Mouse (Mus musculus) intestine, embryonic 14.5 days (tissue): Measurements from ENCODE around the gene Ykt6. TPM values are rescaled to one million over a fixed set of nuclear protein-coding genes. Genes with fewer than 3 reads are reported as not detected.
"Not testable (repeated sequence)": the region's sequence is repeated elsewhere in the genome, so short reads cannot be mapped to it uniquely, and the experiment has no call there.

Experiments
- ATAC-seq: fragments of 200-750 bp; cut with Nextera tagmentation; replicated peaks from 2 replicates; pipeline ENCODE4 v1.8.0; 2017; ENCODE audit warnings: low read depth, moderate number of reproducible peaks, moderate TSS enrichment, moderate library complexity; ENCODE audit not compliant: low FRiP score, low TSS enrichment
- DNase-seq: peaks from one replicate; pipeline ENCODE4 v3.0.0-alpha.2; 2018; ENCODE audit warnings: low spot score
- H3K27ac ChIP-seq: fragments of 300-500 bp; sonication (generic); 2 replicates; pipeline ENCODE4 v1.5.1; 2014; ENCODE audit warnings: low read depth, mild to moderate bottlenecking, control low read depth
- H3K27me3 ChIP-seq: fragments of 300-500 bp; sonication (generic); replicated peaks from 2 replicates; pipeline ENCODE4 v1.6.1; 2014; ENCODE audit warnings: low read length, control low read depth; ENCODE audit not compliant: control insufficient read depth, insufficient read depth
- H3K36me3 ChIP-seq: fragments of 300-500 bp; sonication (generic); 2 replicates; pipeline ENCODE4 v1.6.1; 2014; ENCODE audit warnings: low read length, control low read depth; ENCODE audit not compliant: control insufficient read depth, insufficient read depth
- H3K4me1 ChIP-seq: fragments of 300-500 bp; sonication (generic); replicated peaks from 2 replicates; pipeline ENCODE4 v1.6.1; 2014; ENCODE audit warnings: low read length, control low read depth, mixed read lengths; ENCODE audit not compliant: control insufficient read depth, insufficient read depth
- H3K4me2 ChIP-seq: fragments of 300-500 bp; sonication (generic); 2 replicates; pipeline ENCODE4 v1.6.1; 2014; ENCODE audit warnings: low read length
- H3K4me3 ChIP-seq: fragments of 300-500 bp; sonication (generic); 2 replicates; pipeline ENCODE4 v1.5.1; 2014; ENCODE audit warnings: low read depth, low read length, control low read depth, mixed read lengths
- H3K9ac ChIP-seq: fragments of 300-500 bp; sonication (generic); 2 replicates; pipeline ENCODE4 v1.6.1; 2014; ENCODE audit warnings: mild to moderate bottlenecking, low read length
- H3K9me3 ChIP-seq: fragments of 300-500 bp; sonication (generic); 2 replicates; pipeline ENCODE4 v1.6.1; 2016; ENCODE audit warnings: low read length, control low read depth; ENCODE audit not compliant: control insufficient read depth
- WGBS: fragments of 180-500 bp; shearing (Covaris S2); extraction: QIAGEN DNeasy Blood & Tissue Kit; methylation state at CpG from one replicate; pipeline ENCODE4 v1.1.7; 2014; 5-methylcytosine and 5-hydroxymethylcytosine counted together
- polyA plus RNA-seq: library from polyadenylated mRNA; unstranded; fragments of >200 nt; fragmentation: Nextera tagmentation; extraction: Ambion mirVana; gene quantifications from 2 replicates; pipeline ENCODE4 v1.2.1, GENCODE M21; 2014

The Ykt6 gene
- polyA plus RNA-seq, 1 experiment from 2014 or later, result 23.0 TPM

DNA sequence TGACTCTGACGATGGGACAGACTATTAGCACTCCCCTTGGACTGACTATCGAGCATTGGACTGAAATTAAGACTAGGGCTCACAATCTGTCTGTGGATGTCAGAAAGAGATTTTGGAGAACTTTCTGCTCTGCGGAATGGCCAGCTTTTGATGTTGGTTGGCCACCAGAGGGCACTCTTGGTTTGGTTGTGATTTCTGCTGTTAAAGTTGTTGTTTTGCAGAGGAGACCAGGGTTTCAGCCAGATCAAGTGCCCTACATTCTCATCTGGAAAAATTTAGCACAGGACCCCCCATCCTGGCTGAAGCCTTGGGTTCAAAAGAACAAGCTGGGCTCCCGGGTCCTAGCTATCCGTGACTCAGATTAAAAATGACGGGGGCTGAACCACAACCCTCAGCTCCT is 23.5 kb upstream of the Ykt6 start:
- not testable (repeated sequence) for H3K4me2 ChIP-seq, H3K9me3 ChIP-seq, H3K27me3 ChIP-seq, DNase-seq, H3K4me3 ChIP-seq, H3K36me3 ChIP-seq, H3K4me1 ChIP-seq, ATAC-seq, H3K27ac ChIP-seq, H3K9ac ChIP-seq
- WGBS, result 91% methylated on average over 6 of the region's 6 CpGs

DNA sequence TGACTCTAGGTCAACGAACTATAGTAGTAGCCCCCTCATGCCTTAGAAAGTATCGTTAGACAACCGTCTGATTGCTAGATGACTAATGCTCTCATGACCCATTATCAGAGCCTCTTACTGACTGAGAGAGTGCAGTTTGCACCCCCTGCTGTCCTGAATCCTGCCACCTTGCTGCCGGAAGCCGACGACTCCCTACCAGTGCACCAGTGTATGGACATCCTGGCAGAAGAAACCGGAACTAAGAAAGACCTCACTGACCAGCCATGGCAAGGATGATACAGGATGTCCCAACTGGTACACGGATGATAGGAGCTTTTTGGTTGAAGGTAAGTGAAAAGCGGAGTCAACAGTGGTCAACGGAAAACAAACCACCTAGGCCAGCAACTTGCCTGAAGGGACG is 21.0 kb upstream of the Ykt6 start:
- not testable (repeated sequence) for H3K36me3 ChIP-seq, H3K9me3 ChIP-seq, H3K4me3 ChIP-seq, H3K27me3 ChIP-seq, H3K9ac ChIP-seq, H3K4me1 ChIP-seq, H3K4me2 ChIP-seq, ATAC-seq, H3K27ac ChIP-seq
- DNase-seq, result peak; percentile 23
- 95% methylated on average over 11 of the region's 11 CpGs for WGBS

- H3K4me1 ChIP-seq, result peaks cover 2% of the 10 kb centered on the region; the same call in 1 of the 2 replicates
- H3K4me3 ChIP-seq, result no peak overlapping the region
- H3K36me3 ChIP-seq, result no peaks in the 10 kb centered on the region
- H3K9ac ChIP-seq, result no peak overlapping the region
- H3K27ac ChIP-seq, result no peak overlapping the region
- ATAC-seq (no peak), DNase-seq (peak; percentile 9)
- 74% methylated on average over 6 of the region's 6 CpGs for WGBS
- no peak overlapping the region for H3K4me2 ChIP-seq
- H3K27me3 ChIP-seq, result no peaks in the 10 kb centered on the region
- no peaks in the 10 kb centered on the region for H3K9me3 ChIP-seq
Observed at GRCm38 (mm10) chr11:5942966-5943365, 12.5 kb upstream of the Ykt6 start.

GRCm38 (mm10) chr11:5945096-5945495 is 10.4 kb upstream of the Ykt6 start:
- Histone ChIP-seq H3K27ac (no peak overlapping the region), H3K4me1 (peaks cover 6% of the 10 kb centered on the region; the same call in 1 of the 2 replicates), H3K9ac (no peak overlapping the region), H3K9me3 (no peaks in the 10 kb centered on the region), H3K4me3 (no peak overlapping the region), H3K36me3 (no peaks in the 10 kb centered on the region), H3K4me2 (no peak overlapping the region), H3K27me3 (no peaks in the 10 kb centered on the region)
- DNase-seq, result peak; percentile 43
- ATAC-seq, result no peak
- 62% methylated on average over 2 of the region's 2 CpGs for WGBS

GRCm38 (mm10) chr11:5947796-5948195 is 7.7 kb upstream of the Ykt6 start:
- peaks cover 6% of the 10 kb centered on the region; the same call in 1 of the 2 replicates for H3K4me1 ChIP-seq
- ATAC-seq (no peak), DNase-seq (peak; percentile 53)
- no peaks in the 10 kb centered on the region for H3K27me3 ChIP-seq
- no peak overlapping the region for H3K4me3 ChIP-seq
- H3K9me3 ChIP-seq, result no peaks in the 10 kb centered on the region
- no peak overlapping the region for H3K4me2 ChIP-seq
- no peak overlapping the region for H3K27ac ChIP-seq
- no peak overlapping the region for H3K9ac ChIP-seq
- 37% methylated on average over 4 of the region's 4 CpGs for WGBS
- no peaks in the 10 kb centered on the region for H3K36me3 ChIP-seq

DNA sequence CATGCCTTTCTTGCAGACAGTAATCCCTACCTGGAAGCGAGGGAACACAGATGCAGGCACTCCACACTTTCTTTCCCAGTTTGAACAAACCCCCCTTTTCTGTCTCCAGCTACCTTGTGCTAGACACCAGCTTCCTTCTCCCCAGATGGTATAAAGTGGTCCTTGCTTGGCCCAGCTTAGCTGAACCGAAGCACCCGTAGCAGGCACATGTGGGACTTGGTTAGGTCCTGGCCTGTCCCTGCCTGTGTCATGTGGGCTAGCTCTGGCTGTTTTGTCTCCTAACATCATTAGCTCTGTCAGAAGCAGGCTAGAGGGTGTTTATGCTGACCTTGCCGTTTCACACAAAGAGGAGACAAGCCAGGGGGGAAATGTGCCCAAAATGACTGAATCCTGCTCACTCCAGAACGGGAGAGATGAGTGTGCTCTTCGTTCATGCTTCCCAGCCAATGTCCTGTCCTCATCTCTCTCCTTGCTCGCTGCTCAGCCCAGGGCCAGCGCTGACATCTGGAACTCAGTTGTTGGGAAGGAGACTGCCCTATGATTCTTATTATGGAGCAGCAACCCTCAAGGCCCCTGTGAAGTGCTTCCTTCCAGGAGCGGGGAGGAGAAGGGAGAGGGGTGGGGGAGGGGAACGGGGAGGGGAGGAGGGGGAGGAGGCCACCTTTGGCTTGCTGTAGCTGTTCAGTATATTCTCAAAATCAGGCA is 6.8 kb upstream of the Ykt6 start:
- no peak overlapping the region for H3K9ac ChIP-seq
- H3K4me1 ChIP-seq, result peaks cover 6% of the 10 kb centered on the region; the same call in 1 of the 2 replicates
- no peak overlapping the region for H3K4me2 ChIP-seq
- 57% methylated on average over 8 of the region's 10 CpGs for WGBS
- H3K27me3 ChIP-seq, result no peaks in the 10 kb centered on the region
- H3K4me3 ChIP-seq, result no peak overlapping the region
- ATAC-seq (no peak), DNase-seq (peak; percentile 48)
- no peaks in the 10 kb centered on the region for H3K36me3 ChIP-seq
- H3K27ac ChIP-seq, result no peak overlapping the region
- H3K9me3 ChIP-seq, result no peaks in the 10 kb centered on the region

DNA sequence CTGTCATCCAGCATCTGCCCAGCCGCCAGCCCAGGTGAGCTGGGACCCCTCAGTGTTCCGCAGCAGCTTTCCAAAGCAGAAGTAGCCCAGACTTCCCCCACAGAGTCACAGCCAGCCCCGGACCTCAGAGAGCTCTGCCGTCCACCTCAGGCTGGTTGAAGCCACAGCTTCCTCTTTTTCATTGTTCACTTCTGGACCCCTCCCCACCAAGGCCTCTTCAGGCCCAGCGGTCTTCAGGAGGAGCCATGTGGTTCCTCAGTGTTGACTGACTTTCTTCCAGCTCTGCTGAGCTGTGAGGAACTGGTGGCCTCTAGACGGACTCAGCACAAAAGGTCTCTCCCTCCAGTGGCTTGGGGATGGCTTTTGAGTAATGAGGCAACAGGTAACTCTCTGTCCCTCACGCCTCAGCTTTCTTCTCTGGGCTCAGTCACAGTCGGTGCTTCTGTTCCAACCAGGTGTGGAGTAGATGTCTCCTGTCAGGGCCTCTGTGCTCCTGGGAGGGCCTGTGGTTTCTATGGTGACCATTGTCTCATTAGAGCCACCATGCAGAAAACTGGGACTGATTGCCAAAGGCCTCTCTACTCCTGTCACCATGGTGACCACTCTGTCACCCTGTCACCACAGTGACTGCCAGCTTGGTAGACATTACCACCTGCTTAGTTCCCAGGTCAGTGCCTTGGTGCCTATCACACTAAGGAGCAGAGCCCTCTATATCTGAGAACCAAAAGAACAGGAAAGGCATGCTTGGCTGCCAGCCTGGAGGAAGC is 5.7 kb upstream of the Ykt6 start, which contains the start of gene Gck:
Gene Gck (minus strand): TSS at position 496 of the 767 bp plus-strand sequence.
- Histone ChIP-seq H3K4me1 (peaks cover 7% of the 10 kb centered on the region), H3K27ac (no peak within 1 kb of the TSS), H3K4me2 (no peak within 1 kb of the TSS), H3K4me3 (no peak within 1 kb of the TSS), H3K9me3 (no peaks in the 10 kb centered on the region), H3K9ac (no peak within 1 kb of the TSS), H3K36me3 (no peaks in the 10 kb centered on the region), H3K27me3 (no peaks in the 10 kb centered on the region)
- 65% methylated on average over 8 of the region's 8 CpGs for WGBS
- ATAC-seq, result no peak
- peak; percentile 44 for DNase-seq

DNA sequence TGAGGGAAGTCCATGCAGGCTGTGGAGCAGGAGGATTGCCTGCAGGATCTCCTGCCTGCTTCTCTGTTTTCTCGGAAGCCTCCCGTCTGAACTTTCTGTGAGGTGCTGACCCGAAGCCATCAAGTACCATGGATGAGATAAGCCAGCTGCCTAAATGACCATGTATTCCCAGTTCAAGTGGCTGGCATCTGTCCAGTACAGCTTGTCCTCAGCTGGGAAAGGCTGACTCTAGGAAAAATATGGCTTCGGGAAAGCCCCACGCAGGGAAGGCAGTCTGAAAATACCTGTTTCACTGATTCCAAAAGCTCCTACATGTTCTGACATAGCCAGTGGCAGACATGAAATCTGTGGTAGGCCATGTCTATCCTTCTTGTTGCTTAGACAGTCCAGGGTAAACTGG is 3.0 kb upstream of the Ykt6 start:
- DNase-seq, result peak; percentile 51
- Histone ChIP-seq H3K4me2 (no peak overlapping the region), H3K36me3 (no peaks in the 10 kb centered on the region), H3K4me3 (no peak overlapping the region), H3K27ac (no peak overlapping the region), H3K27me3 (no peaks in the 10 kb centered on the region), H3K4me1 (peaks cover 17% of the 10 kb centered on the region), H3K9me3 (no peaks in the 10 kb centered on the region), H3K9ac (no peak overlapping the region)
- ATAC-seq, result no peak
- 53% methylated on average over 5 of the region's 5 CpGs for WGBS
